Mouse (Mus musculus) G1E (cell line): ENCODE measurements around the gene Rad51d. TPM values are rescaled to one million over a fixed set of nuclear protein-coding genes. Genes with fewer than 3 reads are reported as not detected.

Experiments
- ATAC-seq: 2 replicates; pipeline ENCODE4 v1.8.0; 2016; ENCODE audit warnings: mild to moderate bottlenecking; ENCODE audit not compliant: insufficient number of reproducible peaks, poor library complexity, low FRiP score, severe bottlenecking; ENCODE audit errors: extremely low read depth
- DNase-seq: peaks from one replicate; pipeline ENCODE4 v3.0.0; 2012; ENCODE audit warnings: low spot score
- H3K27me3 ChIP-seq: 2 replicates; pipeline ENCODE4 v1.6.1; 2012; ENCODE audit warnings: mild to moderate bottlenecking, low read length, inconsistent platforms; ENCODE audit not compliant: insufficient read depth
- H3K36me3 ChIP-seq: replicated peaks from 2 replicates; pipeline ENCODE3; 2012; ENCODE audit warnings: mild to moderate bottlenecking, inconsistent platforms
- H3K4me1 ChIP-seq: 2 replicates; pipeline ENCODE4 v1.6.1; 2012; ENCODE audit warnings: low read depth, low read length, inconsistent platforms, mixed read lengths; ENCODE audit not compliant: insufficient read depth
- H3K4me3 ChIP-seq: 2 replicates; pipeline ENCODE4 v1.5.1; 2012; ENCODE audit warnings: low read depth, mild to moderate bottlenecking, inconsistent platforms, low read length, moderate library complexity, mixed read lengths
- H3K9me3 ChIP-seq: replicated peaks from 2 replicates; pipeline ENCODE4 v1.6.1; 2012; ENCODE audit warnings: inconsistent platforms
- CTCF ChIP-seq: IDR thresholded peaks from 2 replicates; pipeline ENCODE4 v1.5.1; 2012; ENCODE audit warnings: low read depth, low read length, inconsistent platforms, mixed read lengths
- GATA1 ChIP-seq: IDR thresholded peaks from 2 replicates; pipeline ENCODE4 v1.6.1; 2012; ENCODE audit warnings: borderline replicate concordance, low read length, inconsistent platforms, mixed read lengths
- GATA2 ChIP-seq: IDR thresholded peaks from 2 replicates; pipeline ENCODE4 v1.6.1; 2012; ENCODE audit warnings: low read depth, low read length, inconsistent platforms, borderline replicate concordance
- POLR2AphosphoS5 ChIP-seq: IDR thresholded peaks from 2 replicates; pipeline ENCODE4 v1.6.1; 2012; ENCODE audit warnings: low read depth, low read length, inconsistent platforms; ENCODE audit not compliant: insufficient replicate concordance
- TAL1 ChIP-seq: conservative IDR thresholded peaks from 2 replicates; pipeline ENCODE4 v1.6.1; 2012; ENCODE audit warnings: low read depth, low read length, inconsistent platforms, mixed read lengths
- polyA plus RNA-seq: library from polyadenylated mRNA; stranded (reverse); fragments of >175 nt; gene quantifications from 2 replicates; pipeline ENCODE4 v1.2.3, GENCODE M21; 2012
- total RNA-seq, 2 experiments: library from RNA; stranded (forward) in 1 of 2; stranded (reverse) in 1 of 2; fragments of 200-1000 nt in 1 of 2; fragments of >200 nt in 1 of 2; fragmentation: Nextera tagmentation in 1 of 2; gene quantifications; 2 replicates each; pipeline ENCODE4 v1.2.3; 2014 to 2017

Gene Rad51d
- total and polyA plus RNA-seq, 3 experiments = 13.6 to 24.6 (median 16.0) TPM

DNA sequence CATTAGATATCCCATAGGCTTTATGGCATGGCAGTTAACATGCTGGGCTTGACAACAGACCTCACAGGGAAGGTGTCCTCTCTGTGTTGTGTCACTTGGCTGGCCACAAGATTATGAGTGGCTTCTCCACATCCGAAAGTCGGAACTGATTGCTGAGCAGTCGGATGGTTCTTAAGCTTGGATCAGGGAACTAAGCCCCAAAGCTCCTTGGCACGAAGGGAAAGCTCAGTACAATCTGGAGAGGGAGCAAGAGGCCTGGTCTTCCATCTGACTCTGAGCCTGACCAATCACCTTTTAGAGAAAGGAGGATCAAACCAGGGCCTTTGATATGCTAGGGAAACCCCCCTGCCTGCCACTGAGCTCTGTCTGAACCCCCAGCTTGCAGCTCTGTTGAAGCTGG lies 31.3 kb upstream of the Rad51d start:
- Histone ChIP-seq H3K4me1 (no peaks in the 10 kb centered on the region), H3K27me3 (peaks cover 27% of the 10 kb centered on the region), H3K9me3 (peaks cover 3% of the 10 kb centered on the region; the same call in 1 of the 2 replicates), H3K36me3 (no peaks in the 10 kb centered on the region), H3K4me3 (no peak overlapping the region)
- ATAC-seq (no peak), DNase-seq (no peak)
- TF ChIP-seq GATA2 = no peak
- no peak for TF ChIP-seq CTCF
- no peak for TF ChIP-seq TAL1
- TF ChIP-seq GATA1 = no peak
- no peak for TF ChIP-seq POLR2AphosphoS5

DNA sequence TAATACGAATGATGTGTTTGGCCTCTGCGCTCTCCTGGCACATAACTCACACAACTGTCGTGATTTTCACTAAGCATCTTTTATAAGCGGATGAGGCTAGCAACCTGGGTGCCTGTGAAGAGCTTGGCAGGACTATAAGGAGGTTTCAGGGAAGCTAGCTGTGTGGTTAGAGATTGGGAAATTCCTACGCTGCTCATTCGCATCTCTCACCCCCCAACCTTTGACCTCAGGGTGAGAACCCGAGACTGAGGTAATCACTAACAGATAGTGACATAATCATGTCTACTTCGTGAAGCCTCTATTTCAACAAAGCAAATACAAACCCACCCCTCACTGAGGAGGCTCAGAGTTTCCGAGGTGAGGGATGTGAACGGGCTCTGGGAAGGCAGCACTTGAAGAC lies 30.4 kb upstream of the Rad51d start:
- no peak for DNase-seq
- no peaks in the 10 kb centered on the region; the same call in 1 of the 2 replicates for H3K9me3 ChIP-seq
- H3K4me3 ChIP-seq = no peak overlapping the region
- no peaks in the 10 kb centered on the region for H3K4me1 ChIP-seq
- TF ChIP-seq CTCF (no peak), POLR2AphosphoS5 (no peak), GATA1 (no peak), GATA2 (no peak), TAL1 (no peak)
- peaks cover 28% of the 10 kb centered on the region for H3K27me3 ChIP-seq
- ATAC-seq = no peak
- H3K36me3 ChIP-seq = no peaks in the 10 kb centered on the region

DNA sequence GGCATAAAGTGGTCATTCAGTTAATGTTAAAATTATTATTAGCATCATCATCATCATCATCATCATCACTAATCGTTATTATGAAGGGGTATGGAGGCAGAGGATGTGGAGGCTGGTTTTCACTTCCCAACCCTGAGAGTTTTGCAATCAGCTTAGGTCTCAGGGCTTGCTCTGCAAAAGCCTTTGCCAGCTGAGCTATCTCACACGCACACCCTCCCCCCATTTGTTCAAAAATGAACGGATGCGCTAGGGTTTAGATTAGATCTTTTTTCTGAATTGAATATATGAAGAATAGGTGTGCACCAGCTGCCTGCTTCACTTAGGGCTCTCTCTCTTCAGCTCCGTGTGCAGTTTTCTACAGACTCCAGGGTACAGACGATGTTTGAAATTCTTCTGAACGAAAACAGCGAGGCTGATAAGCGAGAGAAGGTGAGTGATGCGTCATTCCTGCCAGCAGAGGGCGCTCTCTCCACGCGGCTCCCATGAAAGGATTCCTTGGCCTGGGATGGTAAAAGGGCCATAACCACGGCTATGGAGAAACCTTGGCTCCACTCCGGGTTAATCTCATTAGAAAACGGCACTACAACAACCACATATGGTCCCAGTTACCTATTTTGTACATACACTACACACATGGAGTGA lies 24.4 kb upstream of the Rad51d start:
- H3K27me3 ChIP-seq = peaks cover 47% of the 10 kb centered on the region

DNA sequence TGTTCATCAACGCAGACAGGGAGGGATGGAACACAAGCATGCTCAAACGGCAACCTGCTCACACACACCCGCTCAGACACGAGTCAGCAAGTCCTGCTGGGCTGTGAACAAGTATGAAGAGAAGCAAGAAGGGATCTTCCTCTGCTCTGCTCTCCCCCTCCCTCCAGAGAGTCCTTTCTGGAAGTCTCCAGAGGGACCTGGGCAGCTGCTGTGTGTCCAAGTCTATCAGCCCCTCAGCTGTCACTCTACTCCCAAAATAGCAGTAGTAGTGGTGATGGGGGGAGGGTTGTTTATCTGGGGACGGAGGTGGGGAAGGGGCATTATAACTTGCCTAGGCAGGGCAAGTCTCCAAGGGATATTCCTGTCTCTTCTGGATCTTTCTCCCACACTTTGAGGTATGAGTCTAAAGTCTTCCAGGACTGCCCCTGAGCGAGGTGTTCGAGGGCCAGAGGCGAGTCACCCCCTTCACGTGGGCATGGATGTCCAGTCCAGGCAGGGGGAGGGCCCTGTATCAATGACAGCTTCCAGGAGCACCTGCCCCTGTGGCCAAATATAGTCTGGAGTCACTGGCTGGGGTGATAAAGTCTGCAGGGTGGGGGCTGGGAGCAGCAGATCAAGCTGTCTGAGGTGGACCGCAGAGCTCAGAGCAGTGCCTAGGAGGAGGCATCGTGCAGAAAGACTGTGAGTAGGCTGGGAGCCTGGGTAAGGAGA lies 20.4 kb upstream of the Rad51d start:
- Histone ChIP-seq H3K27me3 (peaks cover 31% of the 10 kb centered on the region), H3K36me3 (peaks cover 13% of the 10 kb centered on the region), H3K4me1 (peaks cover 23% of the 10 kb centered on the region), H3K4me3 (no peak overlapping the region), H3K9me3 (no peaks in the 10 kb centered on the region)
- DNase-seq (no peak), ATAC-seq (no peak)
- TF ChIP-seq TAL1 (no peak), GATA2 (no peak), POLR2AphosphoS5 (no peak), CTCF (no peak), GATA1 (no peak)

More for the DNA sequence above, 24.4 kb upstream of the Rad51d start:
- H3K4me3 ChIP-seq = no peak overlapping the region
- peaks cover 6% of the 10 kb centered on the region for H3K4me1 ChIP-seq
- TF ChIP-seq GATA2 = no peak
- TF ChIP-seq CTCF = peak; percentile 96
- DNase-seq = peak; percentile 63
- ATAC-seq = peak; percentile 28
- no peaks in the 10 kb centered on the region for H3K9me3 ChIP-seq
- H3K36me3 ChIP-seq = no peaks in the 10 kb centered on the region

DNA sequence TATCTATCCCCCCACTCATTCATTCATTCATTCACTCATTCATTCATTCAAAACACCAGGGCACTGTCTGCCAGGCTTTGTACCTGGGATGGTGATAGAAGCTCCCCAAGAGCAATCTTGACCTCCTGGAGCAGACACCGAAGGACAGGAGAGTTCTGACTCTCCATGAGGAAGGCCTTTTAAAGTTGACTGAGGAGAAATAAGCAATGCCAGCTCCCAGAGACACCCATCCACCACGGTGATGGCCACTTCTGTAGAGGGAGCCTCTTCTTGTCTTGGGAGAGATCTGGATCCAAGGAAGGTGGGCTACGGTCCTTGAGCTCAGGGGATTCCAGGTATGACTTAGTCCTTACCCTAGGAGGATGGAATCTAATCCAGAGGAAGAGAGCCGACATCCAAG lies 19.8 kb upstream of the Rad51d start, which contains the start of gene Unc45b:
TSS of gene Unc45b (plus strand) at position 301 of the 400 bp plus-strand sequence.
- Histone ChIP-seq H3K4me1 (peaks cover 29% of the 10 kb centered on the region), H3K4me3 (no peak within 1 kb of the TSS), H3K9me3 (no peaks in the 10 kb centered on the region), H3K27me3 (peaks cover 31% of the 10 kb centered on the region), H3K36me3 (peaks cover 19% of the 10 kb centered on the region)
- ATAC-seq (no peak), DNase-seq (no peak)
- TF ChIP-seq GATA1 = no peak

DNA sequence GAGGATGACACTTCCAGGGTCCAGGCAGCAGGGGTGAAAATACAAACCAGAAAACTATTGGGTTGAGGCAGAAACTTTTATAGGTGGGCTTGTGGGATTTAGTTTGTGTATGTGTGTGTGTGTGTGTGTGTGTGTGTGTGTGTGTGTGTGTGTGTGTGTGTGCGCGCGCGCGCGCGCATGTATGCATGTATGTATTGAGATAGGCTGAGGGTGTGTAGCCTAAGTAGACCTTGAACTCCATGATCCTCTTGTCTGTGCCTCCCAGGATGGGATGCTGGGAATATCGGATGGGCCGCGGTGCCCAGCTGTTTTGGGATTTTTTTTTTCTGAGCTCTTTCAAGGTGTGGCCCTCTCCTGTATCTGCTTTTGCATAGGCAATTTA lies 18.2 kb upstream of the Rad51d start:
- H3K4me3 ChIP-seq = peak overlapping the region; percentile 91; the same call in 1 of the 2 replicates
- H3K27me3 ChIP-seq = peaks cover 27% of the 10 kb centered on the region
- H3K36me3 ChIP-seq = peaks cover 35% of the 10 kb centered on the region
- TF ChIP-seq GATA2 = no peak
- no peak for TF ChIP-seq GATA1
- TF ChIP-seq TAL1 = no peak
- TF ChIP-seq CTCF = no peak
- no peak for TF ChIP-seq POLR2AphosphoS5
- DNase-seq = no peak
- ATAC-seq = no peak
- H3K4me1 ChIP-seq = peaks cover 38% of the 10 kb centered on the region
- H3K9me3 ChIP-seq = no peaks in the 10 kb centered on the region
